Mouse (Mus musculus) gastrocnemius, adult 8-10 months (tissue): ENCODE results near the gene Nuak2. TPM values are rescaled to one million over a fixed set of nuclear protein-coding genes. Genes with fewer than 3 reads are reported as not detected.
"Not testable (repeated sequence)": the region's sequence is repeated elsewhere in the genome, so short reads cannot be mapped to it uniquely, and the experiment has no call there.

ENCODE experiments used
- DNase-seq, 2 experiments: peaks; one replicate each; pipeline ENCODE4 v3.0.0; 2022; ENCODE audit warnings: low spot score in 2 of 2
- total RNA-seq, 4 experiments: library from RNA; stranded (reverse); gene quantifications; 2 replicates each; pipeline ENCODE4 v1.2.4; 2022

Nuak2 gene
- total RNA-seq, 4 experiments from 2014 or later, result 0.45 to 0.94 (median 0.52) TPM

DNA sequence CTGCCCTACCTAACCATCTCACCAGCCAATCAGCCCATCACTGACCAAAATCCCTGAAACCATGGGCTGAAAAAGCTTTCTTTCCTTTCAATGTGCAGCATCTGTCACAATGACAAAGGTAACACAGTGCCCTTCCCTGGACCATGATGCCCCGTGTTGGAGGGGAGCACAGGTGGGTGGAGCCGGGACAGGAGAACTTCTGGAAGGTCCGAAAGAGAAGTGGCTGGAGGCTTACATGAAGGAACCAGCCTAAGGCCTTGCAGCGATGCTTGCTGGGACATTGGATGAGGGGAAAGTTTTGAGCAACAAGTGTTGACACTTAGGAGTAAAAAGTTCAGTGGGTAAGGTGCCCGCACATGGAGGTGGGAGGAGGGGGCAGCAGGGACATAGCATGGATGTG lies 32.5 kb downstream of the Nuak2 start:
- no peak for DNase-seq

DNA sequence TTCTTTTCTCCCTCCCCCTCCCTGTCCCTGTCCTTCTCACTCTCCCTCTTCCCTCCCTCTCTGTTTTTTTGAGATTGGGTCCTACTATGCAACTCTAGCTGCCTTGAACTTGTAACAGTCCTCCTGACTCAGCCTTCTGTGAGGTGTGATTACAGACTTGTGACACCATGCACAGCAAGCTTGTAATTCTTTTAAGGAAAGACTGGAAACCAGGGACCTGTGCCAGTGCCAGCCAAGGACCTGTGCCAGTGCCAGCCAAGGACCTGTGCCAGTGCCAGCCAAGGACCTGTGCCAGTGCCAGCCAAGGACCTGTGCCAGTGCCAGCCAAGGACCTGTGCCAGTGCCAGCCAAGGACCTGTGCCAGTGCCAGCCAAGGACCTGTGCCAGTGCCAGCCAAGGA lies 33.1 kb downstream of the Nuak2 start:
- DNase-seq, result not testable (repeated sequence)

DNA sequence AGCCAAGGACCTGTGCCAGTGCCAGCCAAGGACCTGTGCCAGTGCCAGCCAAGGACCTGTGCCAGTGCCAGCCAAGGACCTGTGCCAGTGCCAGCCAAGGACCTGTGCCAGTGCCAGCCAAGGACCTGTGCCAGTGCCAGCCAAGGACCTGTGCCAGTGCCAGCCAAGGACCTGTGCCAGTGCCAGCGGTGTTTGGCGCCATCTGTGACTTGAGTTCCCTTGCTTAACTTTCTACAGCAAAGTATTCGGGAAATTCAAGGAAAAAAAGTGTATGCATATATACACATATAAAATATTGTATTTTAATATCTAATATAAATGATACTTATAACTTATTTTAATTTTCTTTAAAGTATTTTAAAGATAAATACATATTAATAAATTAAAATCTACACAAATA lies 33.7 kb downstream of the Nuak2 start:
- not testable (repeated sequence) for DNase-seq

DNA sequence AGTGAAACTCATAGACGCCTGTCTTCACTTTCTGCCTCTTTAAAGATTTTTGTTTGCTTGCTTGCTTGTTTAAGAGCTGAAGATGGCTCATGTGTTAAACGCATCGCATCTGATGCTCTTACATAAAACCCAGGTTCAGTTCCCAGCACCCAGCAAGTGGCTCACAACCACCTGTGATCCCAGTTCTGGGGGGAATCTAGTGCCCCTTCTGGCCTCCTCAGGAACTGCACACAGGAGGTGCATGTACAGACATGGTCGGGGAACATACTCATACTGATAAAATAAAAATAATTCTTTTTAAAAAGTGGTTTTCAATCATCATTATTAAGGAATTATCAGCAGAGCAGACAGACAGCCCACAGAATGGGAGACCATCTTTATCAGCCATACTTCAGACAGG lies 35.1 kb downstream of the Nuak2 start:
- DNase-seq, result no peak

DNA sequence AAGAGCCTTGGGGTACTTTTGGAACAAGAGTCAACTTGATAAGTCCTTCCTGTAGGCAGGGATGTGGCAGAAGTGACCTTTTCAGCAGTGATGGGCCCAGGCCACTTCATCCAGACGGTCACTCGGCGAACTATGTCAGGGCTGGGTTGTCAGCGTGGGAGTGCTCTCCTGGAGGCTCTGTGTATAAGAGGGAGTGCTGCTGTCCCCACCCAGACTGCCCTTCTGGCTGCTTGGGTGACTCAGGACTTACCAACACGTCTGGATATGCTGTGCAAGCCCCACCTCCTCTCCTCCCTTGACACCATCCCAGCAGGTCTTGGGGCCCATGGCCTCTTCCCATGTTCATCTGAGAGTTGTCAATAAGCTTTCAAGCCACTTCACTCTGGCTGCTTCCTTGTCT lies 37.5 kb downstream of the Nuak2 start:
- no peak for DNase-seq

DNA sequence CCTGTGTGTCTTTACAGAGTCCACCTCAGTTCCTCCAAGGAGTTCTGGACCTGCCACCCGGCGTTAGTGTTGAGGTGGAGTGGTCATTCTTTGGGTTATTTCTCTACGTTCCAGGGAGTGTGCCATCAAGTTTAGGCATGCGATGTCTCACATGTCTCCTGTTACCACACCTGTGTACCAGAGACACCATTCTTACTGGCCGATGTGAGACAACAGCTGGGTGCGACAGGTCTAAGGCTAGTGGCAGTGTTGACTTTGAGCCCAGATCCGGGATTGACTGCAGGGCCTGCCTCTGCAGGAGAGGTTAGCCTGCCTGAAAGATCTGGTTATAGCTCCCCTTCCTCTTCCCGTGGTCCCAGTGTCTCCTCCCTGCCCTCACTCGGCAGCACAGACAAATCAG lies 38.3 kb downstream of the Nuak2 start:
- no peak for DNase-seq

DNA sequence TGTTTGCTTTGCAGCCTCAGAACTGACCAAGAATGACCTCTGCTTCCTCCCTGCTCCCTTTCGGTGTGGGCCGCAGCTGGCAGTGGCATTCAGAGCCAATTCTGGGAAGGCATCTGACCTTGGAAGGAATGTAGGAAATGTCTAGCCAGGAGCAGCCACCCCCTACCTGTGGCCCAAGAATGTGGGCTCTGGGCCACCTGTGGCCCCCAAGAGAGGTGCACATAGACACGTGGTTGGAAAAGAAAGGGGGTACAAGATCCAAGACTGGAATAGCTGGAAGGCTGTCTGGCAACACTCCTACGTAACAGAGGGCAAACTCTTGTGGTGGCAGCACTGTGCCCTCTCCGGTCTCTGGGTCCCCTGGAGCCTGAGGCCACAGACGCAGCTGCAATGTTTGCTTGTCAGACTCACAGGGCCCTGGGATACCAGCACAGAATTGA lies 39.3 kb downstream of the Nuak2 start:
- DNase-seq, result no peak

DNA sequence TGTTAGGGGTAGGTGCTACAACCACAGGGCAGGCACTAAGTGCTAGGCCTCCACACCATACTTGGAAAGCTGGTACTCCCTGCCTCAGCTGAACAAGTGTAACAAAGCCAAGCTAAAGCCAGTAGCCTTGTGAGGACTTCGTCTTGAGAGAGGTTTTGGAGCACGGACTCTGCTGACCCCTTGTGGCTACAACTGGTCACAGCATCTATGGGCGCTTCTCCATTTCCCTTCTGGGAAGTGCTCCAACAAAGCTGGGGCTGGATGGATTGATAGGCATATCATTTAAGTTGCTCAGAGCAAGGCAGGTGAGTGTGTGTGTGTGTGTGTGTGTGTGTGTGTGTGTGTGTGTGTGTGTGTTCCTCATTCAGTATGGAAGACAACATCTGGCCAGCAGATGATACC lies 39.9 kb downstream of the Nuak2 start:
- DNase-seq, result peak; percentile 84 to 85

DNA sequence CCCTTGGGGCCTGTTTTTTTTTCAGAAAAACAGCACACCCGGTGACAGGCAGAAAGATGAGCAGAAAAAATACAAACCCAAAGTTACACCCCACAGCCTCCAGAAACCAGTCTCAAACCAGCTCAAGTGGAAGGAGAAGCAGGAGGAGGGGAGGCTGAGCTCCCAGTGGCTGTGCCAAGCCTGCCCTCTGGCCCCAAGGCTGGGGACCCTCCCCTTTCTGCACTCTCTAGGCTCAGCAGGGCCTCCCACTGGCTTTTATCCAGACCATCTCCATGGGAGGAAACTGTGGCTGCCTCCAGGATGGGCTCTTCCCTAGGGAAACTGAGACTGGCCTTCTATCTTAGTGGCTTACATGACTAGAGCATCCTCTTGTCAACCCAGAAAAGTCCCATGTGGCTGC lies 40.9 kb downstream of the Nuak2 start:
- DNase-seq, result no peak

DNA sequence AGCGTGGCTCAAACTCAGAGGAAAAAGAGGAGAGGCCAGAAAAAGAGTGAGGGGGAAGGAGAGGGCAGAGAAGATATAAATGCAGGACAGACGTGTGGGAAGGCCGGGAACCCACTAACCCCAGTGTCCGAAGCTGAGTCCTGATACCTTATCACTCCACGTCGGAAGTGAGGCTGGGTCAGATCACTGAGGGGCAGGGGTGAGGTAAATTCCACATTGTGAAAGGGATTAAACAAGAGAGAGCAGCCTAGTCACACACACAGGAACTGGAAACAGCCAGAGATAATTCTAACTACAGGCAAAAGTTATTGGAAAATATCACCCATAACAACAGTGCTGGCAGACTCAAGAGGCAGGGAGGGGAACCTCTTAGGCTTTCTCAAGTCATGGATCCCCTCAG lies 46.0 kb downstream of the Nuak2 start:
- DNase-seq, result no peak

DNA sequence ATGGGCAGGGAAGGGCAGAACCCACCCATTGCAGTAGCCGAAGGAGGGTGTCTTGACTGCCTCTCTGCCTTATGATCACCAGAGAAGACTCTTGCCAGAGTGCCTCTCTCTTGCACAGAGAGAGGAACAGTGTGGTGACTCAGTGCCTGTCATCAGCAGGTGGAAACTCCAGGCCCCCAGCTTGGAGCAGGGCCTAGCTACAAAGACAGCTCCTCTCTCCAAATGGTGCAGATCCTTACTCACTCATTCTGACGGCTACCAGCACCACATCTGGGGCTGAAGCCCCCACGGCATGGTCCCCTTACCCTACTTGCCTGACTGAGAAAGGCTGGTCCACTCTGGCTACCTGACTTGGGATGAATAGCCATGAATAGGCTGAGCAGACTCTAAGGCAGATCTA lies 48.5 kb downstream of the Nuak2 start:
- no peak for DNase-seq

DNA sequence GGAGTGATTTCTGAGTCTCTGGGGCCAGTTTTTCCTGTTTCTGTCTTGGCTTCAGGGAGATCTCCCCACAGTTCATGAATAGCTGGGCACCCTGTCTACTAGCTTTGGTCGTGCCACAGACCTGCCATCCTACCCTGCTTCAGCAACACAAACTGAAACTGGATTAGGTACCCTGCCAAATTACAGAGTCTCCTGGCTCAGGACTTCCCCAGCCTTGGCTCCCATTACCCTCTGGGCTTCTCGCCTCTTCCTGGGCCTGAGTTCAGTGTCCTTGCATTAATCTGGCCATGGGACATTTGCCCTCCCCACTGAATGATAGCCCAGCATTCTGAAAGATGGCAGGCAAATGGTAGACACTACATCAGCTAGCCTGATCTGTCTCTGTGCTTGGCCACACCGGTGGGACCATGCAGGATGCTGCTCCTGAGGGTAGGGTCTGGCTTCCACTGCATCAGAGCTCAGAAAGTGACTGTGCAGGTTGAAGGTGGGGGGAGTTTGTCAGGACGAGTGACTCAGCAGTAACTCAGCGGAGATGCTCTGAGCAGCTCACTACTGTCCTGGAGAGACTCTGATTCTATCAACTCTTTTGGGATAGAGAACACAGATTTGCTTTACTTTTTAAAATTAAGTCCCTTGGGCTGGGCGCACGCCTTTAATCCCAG lies 49.1 kb downstream of the Nuak2 start:
- peak; percentile 63 to 73 for DNase-seq

DNA sequence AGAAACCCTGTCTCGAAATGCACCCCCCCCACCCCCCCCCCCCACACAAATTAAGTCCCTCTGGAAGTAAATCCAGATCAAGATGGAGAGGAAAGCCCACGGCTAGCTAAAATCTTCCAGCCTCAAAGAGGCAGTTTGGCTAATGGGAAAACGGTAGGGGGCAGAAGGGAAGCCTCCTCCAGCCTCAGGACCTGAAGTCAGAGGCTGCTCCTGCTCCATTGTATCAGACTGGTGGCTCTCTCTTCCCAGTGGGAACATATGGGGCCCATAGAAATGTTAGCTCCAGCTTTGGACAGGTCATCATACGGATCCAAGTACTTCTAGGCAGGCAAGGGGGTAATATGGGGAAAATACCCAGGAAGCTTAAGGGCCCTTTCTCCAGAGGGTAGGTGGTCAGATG lies 49.7 kb downstream of the Nuak2 start:
- DNase-seq, result no peak

DNA sequence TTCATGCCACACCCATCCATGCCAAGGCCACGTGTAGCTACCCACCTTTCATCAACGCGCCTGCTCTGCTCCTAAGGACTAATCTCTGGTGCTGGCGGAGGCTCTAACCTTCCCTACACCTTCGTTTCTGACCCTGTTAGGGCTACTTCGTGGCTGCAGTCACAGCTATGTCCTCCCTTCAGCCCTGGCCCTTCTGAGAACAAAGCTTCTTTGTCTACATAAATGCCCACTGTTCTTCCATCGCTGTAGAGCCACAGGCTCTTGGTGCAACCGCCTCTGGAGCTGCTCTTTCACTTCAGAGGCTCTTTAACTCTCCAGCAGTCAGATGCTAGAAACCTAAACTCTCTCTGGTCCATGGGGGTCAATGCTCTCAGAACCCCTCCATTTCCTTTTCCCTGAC lies 50.3 kb downstream of the Nuak2 start:
- DNase-seq, result no peak

DNA sequence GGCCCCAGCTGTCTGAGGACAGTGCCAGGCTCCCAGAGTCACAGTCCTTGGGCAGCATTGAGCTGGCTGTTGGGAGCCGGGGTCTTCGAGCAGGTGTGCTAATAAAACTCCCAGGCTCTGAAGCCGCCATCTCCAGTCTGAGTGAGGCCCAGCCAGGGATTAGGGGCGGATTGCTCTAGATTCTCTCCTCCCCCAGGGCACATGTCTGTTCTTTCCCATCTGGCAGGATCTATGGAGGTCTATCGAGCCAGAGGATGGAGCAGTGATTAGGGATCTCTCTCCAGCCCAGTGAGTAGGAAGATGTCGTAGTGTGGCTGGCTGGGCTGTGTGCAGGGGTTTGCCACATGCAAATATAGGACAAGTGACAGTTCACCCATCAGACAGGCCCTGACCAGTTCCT lies 51.0 kb downstream of the Nuak2 start:
- no peak for DNase-seq

DNA sequence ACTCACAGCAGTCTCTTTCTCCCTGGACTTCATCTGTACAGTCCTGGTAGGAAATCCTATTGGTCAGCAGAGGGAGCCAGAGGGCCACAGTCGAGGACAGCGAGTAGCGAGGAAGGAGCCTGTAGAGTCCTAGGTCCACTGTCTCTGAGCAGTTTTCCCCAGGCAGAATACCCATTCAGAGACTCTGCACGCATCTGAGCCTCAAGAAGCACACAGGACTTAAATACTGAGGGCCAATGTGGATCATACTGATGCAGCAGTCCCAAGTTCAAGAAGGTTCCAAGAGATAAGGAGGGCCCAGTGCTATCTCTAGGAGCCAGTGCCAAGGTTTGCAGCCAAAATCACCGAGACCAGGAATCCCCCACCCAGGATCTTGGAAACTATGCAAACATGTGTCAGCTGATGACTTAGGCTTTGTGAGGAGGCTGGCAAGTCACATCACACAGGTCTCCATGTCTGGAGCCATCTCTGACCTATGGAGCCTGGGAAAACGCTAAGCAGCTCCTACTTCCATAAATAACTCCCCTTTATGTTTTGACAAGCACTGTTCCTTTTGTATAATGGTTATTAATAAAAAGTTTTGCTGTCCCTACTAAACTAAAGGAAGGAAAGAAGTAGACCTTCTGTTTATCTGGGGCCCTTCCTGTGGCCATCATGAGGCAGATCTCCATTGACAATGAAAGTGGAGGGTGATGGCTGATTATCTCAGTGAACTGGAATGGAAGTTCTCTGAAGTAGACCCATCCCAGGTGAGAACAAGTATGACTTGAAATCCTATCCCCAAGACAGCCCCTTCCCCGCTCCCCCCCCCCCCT lies 52.0 kb downstream of the Nuak2 start:
- DNase-seq, result peak; percentile 75 to 77

DNA sequence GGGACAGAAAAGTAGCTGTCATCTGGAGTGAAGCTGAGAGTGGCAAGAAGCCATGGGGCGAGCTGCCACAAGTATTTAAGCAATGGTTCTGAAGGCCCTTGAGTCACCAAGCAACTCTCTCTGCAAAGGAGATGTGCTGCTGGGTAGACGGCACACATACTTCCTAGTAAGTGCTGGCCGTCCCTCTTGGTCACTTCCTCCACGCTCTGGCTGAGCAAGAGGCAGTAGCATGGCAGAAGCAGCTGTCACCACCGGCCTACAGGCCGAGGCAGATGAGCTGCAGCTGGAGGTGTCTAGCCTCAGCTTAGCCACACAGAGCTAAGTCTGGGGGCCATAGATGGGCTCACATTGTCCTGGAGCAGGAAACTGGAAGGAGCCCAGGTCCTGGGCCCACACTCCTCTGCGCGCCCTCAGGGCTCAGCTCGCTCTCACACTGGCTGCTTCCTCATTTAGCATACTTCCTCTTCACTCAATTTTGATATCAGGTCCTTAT lies 54.8 kb downstream of the Nuak2 start:
- no peak for DNase-seq

DNA sequence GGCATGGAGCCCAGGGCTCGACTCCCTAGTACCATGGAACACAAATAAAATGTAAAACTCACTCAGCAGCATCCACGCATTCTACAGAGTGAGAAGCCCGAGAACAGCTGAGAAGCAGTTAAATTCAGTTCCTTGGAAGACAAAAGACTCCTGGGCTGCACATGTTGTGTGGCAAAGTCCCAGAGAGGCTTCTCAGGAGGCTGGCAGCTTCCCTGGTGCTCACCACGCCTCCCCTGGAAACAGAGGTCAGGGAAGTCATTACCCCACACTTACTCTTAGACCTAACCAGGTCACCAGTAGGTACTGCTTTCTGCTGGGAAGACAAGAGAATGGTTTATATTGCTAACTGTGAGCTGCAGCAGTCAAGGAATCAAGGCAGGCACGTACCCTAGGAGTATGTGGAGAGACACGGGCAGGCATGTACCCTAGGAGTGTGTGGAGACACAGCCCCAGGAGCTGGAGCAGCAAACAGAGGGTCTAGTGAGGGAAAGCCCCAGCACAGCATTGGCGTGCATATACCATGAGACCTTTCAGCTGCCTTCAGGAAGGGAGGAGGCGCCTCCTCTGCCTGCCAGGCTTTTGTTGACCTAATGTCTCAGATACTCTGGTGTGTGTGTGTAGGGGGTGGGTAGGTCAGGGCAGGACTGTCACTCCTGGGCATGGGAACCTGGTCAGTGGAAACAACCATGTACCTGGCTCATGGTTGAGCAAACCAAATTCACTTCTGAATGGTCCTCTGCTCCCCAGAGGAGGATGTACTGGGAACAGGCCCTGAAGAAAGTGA lies 55.6 kb downstream of the Nuak2 start:
- no peak for DNase-seq

DNA sequence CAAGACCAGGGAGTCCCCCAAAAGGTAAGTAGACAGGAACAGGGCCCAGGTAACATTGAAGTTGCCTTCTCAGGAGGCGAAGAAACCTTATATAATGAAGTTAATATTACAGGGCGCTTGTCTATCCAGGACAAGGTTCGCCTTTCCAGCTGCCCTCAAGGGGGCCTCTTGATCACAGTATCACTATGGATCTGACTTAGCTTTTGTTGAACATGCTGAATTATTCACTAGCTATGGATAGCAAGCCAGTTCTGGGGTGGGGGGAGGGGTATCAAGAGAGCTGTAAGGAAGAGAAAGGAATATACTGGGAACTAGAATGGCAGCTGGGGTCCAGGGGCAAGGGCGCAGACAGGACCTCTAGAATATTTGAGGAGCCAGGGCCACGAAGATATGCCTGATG lies 56.4 kb downstream of the Nuak2 start:
- no peak for DNase-seq

DNA sequence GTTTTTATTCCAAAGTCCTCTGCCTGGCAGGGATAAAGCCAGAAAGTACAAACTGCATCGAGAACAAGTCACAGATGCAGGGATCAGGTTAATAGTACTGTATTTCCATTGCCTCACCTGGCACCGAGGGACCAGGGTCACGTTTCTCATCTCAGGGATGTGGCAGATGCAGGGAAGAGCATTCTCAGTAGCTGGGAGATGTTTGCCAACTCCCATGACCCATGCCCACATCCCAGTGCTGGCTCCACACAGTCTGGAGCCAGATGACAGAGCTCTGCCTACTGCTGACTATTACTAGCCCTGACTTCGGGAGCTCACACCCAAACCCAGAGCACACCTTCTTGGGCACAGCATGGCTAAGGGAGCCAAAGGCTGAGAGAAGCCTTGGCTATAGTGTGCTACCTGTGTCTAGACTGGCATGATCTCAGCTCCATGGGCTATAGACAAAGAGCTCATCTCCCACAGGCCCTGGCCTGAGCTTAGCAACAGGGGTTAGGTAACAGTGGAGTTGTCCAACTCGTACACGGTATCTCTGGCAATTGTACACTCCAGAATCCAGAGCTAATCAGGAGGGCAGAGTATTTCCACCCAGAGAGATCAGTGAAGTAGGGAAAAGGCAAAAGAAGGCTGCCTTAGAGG lies 57.1 kb downstream of the Nuak2 start:
- no peak for DNase-seq

DNA sequence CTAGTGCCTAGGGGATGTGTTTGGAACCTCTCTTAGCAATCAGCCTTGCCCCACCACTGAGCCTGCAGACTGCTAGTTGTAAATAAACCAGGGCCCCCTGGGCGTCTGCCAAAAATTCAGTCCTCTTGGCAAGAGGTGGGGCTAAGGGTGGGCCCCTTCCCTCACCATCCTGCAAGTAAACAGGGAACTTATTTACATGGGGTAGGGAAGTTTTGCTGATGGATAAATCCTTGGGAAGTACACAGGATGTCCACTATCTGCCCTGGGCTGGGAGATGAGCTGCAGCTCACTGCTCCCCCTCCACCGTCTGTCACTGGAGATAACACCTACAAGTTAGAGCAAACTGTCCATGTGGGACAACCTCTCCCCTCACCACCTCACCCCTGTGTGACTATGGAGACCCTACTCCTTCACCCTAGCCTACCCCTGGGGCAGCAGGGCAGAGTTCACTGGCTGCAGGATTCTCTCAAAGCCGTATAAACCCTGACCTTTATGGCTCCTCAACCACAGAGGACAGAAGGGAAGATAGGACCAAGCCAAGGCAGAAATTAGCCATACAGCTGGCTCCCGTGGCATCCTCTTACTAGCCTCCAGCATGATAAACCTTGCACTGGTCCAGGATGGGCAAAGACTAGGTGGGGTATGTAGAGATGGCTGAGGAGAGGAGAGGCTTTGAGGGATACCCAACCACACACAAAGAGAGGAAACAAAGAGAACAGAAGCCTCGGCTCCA lies 58.4 kb downstream of the Nuak2 start:
- no peak for DNase-seq
